Mouse (Mus musculus) kidney, postnatal 36 days (tissue): ENCODE data around the gene Atp1a1.

Experiments used
- DNase-seq, 2 experiments: peaks; one replicate each; pipeline ENCODE4 v3.0.0; 2021 to 2022; ENCODE audit warnings: mixed read lengths in 2 of 2

Gene Atp1a1

GRCm38 (mm10) chr3:101611012-101611812 is 6.7 kb upstream of the Atp1a1 start:
- no peak for DNase-seq

DNA sequence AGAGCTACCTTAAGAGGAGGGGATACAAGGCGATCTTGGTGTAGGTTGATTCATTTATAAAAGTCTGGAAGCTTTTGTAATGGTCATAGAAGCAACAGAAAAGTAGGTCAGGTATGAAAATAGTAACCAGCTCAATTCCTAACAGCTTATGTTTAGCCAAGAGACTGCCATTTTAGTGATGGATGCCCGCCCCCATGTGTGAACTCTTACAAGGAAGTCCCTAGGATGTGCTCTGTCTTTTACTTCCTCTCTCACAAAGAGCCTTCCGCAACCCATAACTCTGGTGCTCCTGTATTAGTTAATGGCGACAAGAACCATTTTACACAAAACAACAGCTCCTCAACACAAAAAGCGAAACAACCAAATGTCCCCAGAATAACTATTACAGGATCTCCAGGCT is 4.8 kb upstream of the Atp1a1 start:
- DNase-seq = peak in 1 of 2 experiments; percentile 66

DNA sequence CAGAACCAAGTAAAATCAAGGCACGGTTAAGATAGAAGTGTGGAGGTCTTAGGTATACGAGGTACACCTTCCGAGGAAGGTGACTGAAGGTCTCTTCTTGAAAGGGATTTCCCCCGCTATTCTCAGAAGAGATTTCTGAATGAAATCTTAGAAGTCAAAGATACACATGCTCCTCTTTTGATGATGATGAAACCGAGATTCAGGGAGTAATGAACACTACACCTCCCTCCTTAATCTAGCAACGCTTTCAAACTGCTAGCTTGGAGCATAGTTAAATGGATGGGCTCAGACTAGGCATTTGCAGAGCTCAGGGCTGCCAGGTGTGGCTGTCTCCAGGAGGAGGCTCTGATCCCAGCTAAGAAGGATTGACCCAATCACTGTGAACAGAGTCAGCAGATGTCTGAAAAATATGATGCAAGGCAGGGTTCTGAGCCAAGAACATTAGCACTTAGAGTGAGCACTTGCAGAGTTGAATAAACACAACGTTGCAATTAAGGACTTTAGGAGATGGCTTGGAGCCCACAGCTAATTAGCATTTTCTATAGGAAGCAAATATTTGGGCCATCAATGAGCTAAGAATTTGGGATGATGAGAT is 2.5 kb upstream of the Atp1a1 start:
- no peak for DNase-seq

DNA sequence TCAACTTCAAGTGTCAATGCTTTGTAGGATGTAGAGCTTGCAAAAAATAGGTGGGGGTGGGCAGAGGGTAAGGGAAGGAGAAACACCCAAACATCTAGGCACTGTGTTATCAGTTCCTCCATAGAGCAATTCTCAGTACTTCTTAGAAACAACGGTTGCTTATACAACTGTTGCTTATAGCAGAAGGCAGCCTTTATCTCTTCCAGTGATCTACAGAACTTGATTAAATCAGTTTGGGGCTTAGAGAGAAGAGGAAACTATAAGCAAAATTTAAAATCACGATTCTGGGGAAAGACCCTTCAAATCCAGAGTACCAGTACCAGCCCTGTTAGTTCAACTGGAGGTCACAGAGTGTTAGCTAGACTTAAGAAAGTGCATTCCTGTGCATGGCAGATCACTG is 1.2 kb upstream of the Atp1a1 start:
- no peak for DNase-seq

DNA sequence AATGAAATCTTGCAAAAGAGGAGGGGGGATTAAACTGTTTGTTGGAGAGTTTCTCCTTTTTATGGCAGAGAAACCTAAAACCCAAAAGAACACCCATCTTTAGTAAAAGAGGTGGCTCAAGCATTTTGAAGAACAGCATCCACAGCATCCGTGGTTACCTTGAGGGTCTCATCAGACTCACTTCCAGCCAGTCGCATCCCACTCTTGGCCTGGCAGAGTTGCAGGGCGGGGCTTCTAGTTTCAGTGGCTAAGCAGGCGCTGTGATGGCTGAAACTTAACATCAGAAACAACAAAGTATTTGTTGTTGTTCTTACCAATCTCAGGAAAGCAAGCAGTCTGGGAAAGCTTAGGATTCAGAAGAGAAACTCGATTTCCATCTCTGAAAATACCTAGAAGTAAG is 807 bp upstream of the Atp1a1 start:
- no peak for DNase-seq

- DNase-seq = peak; percentile 74 to 81
Measured at GRCm38 (mm10) chr3:101603661-101604549, 579 bp downstream of the Atp1a1 start.

DNA sequence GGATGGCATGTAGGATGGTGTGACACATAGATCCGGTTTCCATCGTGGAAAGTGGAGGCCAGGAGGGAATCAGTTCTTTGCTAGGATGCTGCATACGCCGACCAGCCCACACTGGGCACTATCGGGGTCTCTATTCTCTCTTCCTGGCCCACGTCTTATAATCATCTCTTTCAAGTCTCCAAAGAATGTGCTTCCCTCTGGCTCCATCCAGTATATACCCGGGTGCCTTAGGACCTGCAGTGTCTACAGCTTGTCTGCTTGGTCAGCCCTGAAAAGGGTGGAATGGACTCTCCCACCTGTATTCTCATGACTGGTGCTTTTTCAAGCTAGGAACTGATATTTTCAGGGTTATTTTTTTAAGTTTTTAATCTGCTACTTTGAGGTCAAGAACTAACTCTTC is 1.3 kb downstream of the Atp1a1 start:
- no peak for DNase-seq

DNA sequence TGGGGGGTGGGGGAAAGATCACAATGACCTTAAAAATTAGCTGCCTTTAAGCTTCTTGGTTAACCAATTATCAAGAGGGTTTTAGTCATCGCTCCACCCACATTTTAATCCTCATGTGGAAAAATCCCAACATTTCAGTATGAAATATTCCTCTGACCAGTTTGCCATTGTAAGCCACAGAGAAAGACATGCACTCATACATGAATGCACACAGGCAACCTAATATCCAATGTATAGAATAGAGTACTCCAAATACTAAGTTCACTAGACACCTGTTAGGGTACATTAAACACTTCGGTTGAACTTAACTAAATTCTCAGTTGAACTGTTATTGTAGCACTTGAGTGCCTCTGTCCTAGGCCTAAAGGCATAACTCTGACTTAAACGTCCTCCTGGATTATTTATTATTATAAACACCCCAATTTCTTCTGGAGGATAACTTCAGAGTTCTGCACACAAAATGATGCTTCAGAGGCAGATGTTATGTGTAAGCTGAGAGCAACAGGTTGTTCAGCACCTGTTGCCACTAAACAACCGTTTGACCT is 1.9 kb downstream of the Atp1a1 start:
- DNase-seq = no peak

- peak; percentile 52 to 59 for DNase-seq
Measured at GRCm38 (mm10) chr3:101601687-101602086, 2.8 kb downstream of the Atp1a1 start.

DNA sequence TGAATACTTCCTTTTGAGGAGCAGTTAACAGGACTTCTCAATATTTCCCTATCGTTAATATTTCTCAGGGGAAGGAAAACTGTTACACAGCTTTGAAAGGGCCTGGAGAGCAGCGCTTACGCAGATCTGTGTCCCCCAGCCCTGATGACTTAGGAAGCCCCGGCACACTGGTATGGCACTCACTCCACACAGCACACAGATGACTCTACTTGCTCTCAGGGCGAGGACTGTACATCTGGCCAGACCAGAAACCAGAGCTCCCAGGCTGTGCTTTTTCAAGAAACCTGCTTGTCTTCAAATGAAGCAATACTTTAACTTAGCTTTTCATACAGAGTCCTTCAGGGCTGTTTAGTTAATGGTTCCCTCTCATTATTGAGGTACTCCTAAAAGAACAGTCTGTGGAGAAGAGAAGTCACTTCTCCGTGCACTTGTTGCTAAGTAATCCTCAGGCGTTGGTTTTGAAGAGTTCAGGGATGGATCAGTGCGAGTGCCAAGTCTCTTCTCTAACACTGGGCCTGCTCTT is 3.4 kb downstream of the Atp1a1 start:
- no peak for DNase-seq

DNA sequence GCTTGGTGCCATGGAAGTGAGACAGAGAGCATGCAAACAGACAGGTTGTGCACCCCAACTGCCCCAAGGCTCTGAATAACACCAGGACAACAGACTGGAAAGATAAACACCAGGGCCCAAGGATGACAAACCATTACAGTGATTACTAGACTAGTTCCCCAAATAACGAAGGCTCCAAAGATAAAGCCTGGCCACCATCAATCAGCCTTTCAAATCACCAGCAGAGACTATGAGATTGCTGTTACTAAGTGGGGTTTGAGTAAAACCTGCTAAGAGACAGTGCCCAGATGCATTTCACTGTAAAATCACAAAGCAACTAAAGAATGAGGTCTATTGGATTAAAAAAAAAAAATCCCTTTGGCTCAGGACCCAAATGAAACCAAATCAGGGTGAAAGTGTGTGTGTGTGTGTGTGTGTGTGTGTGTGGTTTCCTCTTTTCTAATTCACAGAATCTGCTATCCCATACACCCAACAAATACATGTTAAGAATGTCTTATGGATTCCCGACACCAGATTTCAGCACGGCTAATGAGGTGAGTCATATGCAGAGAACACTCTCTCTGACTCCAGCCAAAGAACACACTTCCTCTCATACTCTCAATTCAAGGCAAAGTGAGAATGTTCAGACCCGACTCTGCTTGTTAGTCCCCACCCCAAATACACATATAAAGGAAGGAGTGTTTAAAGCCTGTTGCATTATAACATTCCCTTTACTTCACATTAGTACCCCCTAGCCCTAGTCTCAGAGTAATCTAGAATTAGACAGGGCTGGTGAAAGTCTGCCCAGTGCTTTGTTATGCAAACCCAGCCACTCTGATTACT is 4.4 kb downstream of the Atp1a1 start:
- no peak for DNase-seq

DNA sequence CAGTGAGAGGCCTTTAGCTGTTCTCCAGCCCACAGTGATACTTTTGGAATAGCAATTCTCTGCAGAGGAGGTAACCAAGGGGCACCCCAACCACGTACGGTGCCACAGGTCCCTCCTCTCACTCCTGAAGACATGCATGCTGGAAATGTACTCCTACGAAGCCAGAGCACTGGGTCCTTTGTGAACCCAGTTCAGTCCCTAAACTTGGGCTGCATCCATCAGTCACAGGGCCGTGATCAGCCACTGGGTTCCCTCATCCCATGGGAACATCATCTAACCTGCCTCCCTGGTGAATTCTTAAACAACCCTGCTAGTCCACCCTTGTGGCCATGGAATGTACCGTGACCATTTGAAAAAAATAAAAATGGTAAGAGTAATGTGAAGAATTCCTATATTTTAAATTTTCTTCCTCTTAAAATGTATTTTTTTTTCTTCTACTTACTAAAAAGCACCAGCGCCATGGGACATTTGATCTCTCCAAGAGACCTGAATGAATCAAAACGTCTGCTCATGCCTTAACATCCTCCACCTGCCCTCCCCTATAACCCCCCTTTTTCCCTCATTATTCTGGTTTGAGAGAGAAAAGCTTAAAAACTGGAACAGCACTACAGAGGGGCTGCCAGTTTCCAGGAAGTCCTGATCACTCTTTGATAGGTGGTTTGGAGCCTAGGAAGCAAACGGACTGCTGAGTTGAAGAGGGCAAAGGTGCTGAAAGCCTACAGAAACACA is 5.1 kb downstream of the Atp1a1 start:
- peak in 1 of 2 experiments; percentile 34 for DNase-seq

- DNase-seq = no peak
Measured at GRCm38 (mm10) chr3:101598231-101598905, 6.1 kb downstream of the Atp1a1 start.

GRCm38 (mm10) chr3:101597317-101598096 is 7.0 kb downstream of the Atp1a1 start:
- DNase-seq = no peak

- DNase-seq = no peak
Measured at GRCm38 (mm10) chr3:101596686-101597085, 7.8 kb downstream of the Atp1a1 start.

DNA sequence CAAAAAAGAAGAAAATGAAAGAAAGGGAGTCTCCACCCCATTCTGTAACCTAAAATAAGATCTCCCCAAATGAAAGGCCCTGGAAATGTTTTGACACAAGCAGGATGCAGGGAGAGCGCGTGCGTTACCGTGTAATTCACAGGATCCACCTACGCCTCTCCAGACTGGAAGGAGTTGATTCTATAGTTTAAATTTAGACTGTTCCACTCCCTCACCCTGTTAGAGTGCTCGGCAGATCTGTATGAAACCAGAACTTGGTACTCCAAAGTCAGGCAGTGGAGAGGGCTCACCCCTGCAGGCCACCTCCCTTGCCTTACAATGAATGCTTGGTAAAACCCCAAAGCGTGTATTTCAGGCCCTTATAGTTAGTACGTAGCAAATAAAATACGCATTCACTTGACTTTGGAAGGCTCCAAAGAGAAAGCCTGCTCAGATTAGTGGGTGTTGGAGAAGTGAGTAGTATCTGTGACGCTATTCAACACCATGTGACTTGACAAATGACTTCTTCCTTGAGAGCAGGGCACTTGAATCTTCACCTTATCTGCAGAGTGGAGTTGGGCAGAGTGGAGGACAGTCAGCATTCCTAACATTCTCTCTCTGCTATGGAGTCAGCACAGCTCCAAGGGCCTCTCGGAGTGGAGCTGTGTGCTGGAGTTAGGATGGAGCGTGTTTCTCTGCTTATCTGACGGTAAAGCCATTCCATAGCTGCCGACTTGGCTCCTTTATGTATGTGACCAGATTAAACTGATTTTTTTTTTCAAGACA is 8.4 kb downstream of the Atp1a1 start:
- peak in 1 of 2 experiments; percentile 9 for DNase-seq

- DNase-seq = peak in 1 of 2 experiments; percentile 4
Measured at GRCm38 (mm10) chr3:101594982-101595381, 9.5 kb downstream of the Atp1a1 start.

DNA sequence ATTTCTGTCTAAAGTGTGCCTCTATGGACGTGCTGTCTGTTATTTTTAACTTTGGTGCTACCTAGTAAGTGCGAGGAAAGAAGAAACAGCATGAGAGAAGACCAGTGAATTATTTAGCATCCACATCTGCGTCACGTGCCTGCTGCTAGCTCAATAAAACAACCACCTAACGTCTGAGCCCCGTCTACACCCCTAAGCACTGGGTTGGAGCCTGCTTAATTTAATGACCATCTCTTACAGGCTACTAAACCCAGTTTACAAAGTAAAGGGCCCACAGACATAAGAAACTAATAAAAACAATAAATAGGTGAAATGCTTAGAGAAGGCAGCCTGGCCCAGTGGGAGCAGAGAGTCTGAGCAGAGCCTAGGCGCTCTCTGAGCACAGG is 11.2 kb downstream of the Atp1a1 start:
- DNase-seq = no peak
